Mouse (Mus musculus) ES-Bruce4 (cell line): Measurements from ENCODE around the gene Gal3st4. TPM values are rescaled to one million over a fixed set of nuclear protein-coding genes. Genes with fewer than 3 reads are reported as not detected.

Experiments used
- H3K27ac ChIP-seq: 2 replicates; pipeline ENCODE4 v1.5.1; 2012; ENCODE audit warnings: low read length, inconsistent platforms; ENCODE audit not compliant: insufficient read depth
- H3K27me3 ChIP-seq: 2 replicates; pipeline ENCODE4 v1.6.1; 2012; ENCODE audit warnings: mild to moderate bottlenecking, low read length, inconsistent platforms; ENCODE audit not compliant: control insufficient read depth, poor library complexity, insufficient read depth, severe bottlenecking
- H3K36me3 ChIP-seq: 2 replicates; pipeline ENCODE4 v1.6.1; 2012; ENCODE audit warnings: inconsistent platforms, mild to moderate bottlenecking, low read length, moderate library complexity; ENCODE audit not compliant: control insufficient read depth, poor library complexity, insufficient read depth, severe bottlenecking
- H3K4me1 ChIP-seq: one replicate; pipeline ENCODE4 v1.8.1; 2011; ENCODE audit warnings: low read length; ENCODE audit not compliant: control insufficient read depth, insufficient read depth
- H3K4me3 ChIP-seq: 2 replicates; pipeline ENCODE4 v1.5.1; 2011; ENCODE audit warnings: low read depth, mild to moderate bottlenecking, low read length
- H3K9ac ChIP-seq: 2 replicates; pipeline ENCODE4 v1.6.1; 2012; ENCODE audit warnings: low read depth, mild to moderate bottlenecking, inconsistent platforms; ENCODE audit not compliant: poor library complexity, severe bottlenecking
- H3K9me3 ChIP-seq: replicated peaks from 2 replicates; pipeline ENCODE4 v1.6.1; 2012; ENCODE audit warnings: mild to moderate bottlenecking, low read length, inconsistent platforms; ENCODE audit not compliant: control insufficient read depth, poor library complexity, insufficient read depth, severe bottlenecking
- CTCF ChIP-seq: IDR thresholded peaks from one replicate; pipeline ENCODE4 v1.8.1; 2011; ENCODE audit warnings: low read depth, low read length
- EP300 ChIP-seq: IDR thresholded peaks from 2 replicates; pipeline ENCODE4 v1.6.1; 2011; ENCODE audit warnings: low read depth, low read length; ENCODE audit not compliant: insufficient read depth
- POLR2A ChIP-seq: IDR thresholded peaks from one replicate; pipeline ENCODE4 v1.8.1; 2011; ENCODE audit warnings: low read length; ENCODE audit not compliant: insufficient read depth
- polyA plus RNA-seq: library from polyadenylated mRNA; stranded (reverse); fragments of >200 nt; gene quantifications from 2 replicates; pipeline ENCODE4 v1.2.4, GENCODE M21; 2011; ENCODE audit warnings: low read depth; ENCODE audit not compliant: missing spikeins, insufficient read depth, insufficient read length

The Gal3st4 gene
- polyA plus RNA-seq, 1 experiment = 0.84 TPM

- peaks cover 8% of the 10 kb centered on the region; the same call in 1 of the 2 replicates for H3K36me3 ChIP-seq
- TF ChIP-seq CTCF (no peak), EP300 (peak; percentile 62), POLR2A (peak; percentile 88)
- H3K27me3 ChIP-seq = no peaks in the 10 kb centered on the region
- H3K4me1 ChIP-seq = no peaks in the 10 kb centered on the region
- 0 out of 2 replicates have a peak within 1 kb of the TSS, but pooled peaks have one; percentile 48 for H3K27ac ChIP-seq
- no peaks in the 10 kb centered on the region for H3K9me3 ChIP-seq
- H3K9ac ChIP-seq = peak within 1 kb of the TSS; percentile 57
- H3K4me3 ChIP-seq = peak within 1 kb of the TSS; percentile 96
Observed at GRCm38 (mm10) chr5:138255353-138256093, 17.1 kb downstream of the Gal3st4 start, which contains the start of gene Lamtor4. Lamtor4 (plus strand) TSS chr5:138255482.

- Histone ChIP-seq H3K36me3 (no peaks in the 10 kb centered on the region), H3K4me1 (no peaks in the 10 kb centered on the region), H3K4me3 (no peak overlapping the region), H3K9ac (no peak overlapping the region), H3K27ac (no peak overlapping the region), H3K27me3 (no peaks in the 10 kb centered on the region), H3K9me3 (no peaks in the 10 kb centered on the region)
- TF ChIP-seq EP300 = no peak
- no peak for TF ChIP-seq POLR2A
- no peak for TF ChIP-seq CTCF
Observed at GRCm38 (mm10) chr5:138253061-138253460, 19.6 kb downstream of the Gal3st4 start.

DNA sequence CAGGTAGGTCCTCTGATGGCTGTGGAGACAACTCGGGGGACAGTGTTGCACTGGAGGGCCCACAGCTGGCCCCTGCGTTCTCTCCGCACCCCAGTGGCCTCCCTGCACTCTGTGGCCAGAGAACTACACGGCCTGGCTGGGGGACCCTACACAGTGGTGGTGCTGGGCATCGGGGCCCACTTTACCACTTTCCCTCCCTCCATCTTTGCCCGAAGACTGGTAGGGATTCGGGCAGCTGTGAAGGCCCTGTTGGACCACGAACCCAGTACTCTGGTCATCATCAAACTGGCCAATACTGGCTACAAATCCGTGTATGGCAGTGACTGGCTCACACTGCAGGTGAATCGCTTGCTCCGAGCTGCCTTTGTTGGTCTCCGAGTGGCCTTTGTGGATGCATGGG, 21.5 kb downstream of the Gal3st4 start:
- no peaks in the 10 kb centered on the region for H3K36me3 ChIP-seq
- H3K27ac ChIP-seq = no peak overlapping the region
- no peak for TF ChIP-seq POLR2A
- TF ChIP-seq EP300 = no peak
- no peak for TF ChIP-seq CTCF
- H3K9ac ChIP-seq = no peak overlapping the region
- no peaks in the 10 kb centered on the region for H3K4me1 ChIP-seq
- H3K9me3 ChIP-seq = no peaks in the 10 kb centered on the region
- no peaks in the 10 kb centered on the region for H3K27me3 ChIP-seq
- H3K4me3 ChIP-seq = no peak overlapping the region

DNA sequence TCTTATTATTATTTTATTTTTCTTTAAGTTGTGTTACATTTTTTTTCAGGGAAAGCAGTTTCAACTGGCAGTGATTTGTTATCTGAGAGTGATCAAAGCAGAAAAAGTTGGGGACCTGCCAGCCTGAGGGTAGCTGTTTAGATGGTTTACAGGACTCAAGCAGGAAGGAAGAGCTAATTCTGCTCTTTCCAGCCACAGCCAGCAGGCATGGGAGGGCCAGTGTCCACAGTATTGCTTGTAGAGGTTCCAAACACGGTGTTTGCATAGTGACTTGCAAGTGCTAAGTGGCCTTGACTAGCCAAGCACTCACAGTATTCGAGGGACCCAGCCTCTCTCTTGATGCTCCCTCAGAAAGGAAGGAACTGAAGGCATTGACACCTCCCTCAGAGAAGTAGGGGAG, 31.1 kb downstream of the Gal3st4 start:
- TF ChIP-seq CTCF (no peak), EP300 (no peak), POLR2A (no peak)

GRCm38 (mm10) chr5:138234224-138234623, 38.4 kb downstream of the Gal3st4 start:
- no peak overlapping the region for H3K9ac ChIP-seq
- no peaks in the 10 kb centered on the region for H3K36me3 ChIP-seq
- no peak overlapping the region for H3K4me3 ChIP-seq
- no peaks in the 10 kb centered on the region for H3K4me1 ChIP-seq
- H3K9me3 ChIP-seq = no peaks in the 10 kb centered on the region
- no peaks in the 10 kb centered on the region for H3K27me3 ChIP-seq
- TF ChIP-seq POLR2A = no peak
- no peak for TF ChIP-seq EP300
- no peak for TF ChIP-seq CTCF
- H3K27ac ChIP-seq = no peak overlapping the region

More for the DNA sequence above, 31.1 kb downstream of the Gal3st4 start:
- no peaks in the 10 kb centered on the region for H3K9me3 ChIP-seq
- H3K27me3 ChIP-seq = no peaks in the 10 kb centered on the region
- no peak overlapping the region for H3K9ac ChIP-seq
- H3K36me3 ChIP-seq = no peaks in the 10 kb centered on the region
- H3K27ac ChIP-seq = no peak overlapping the region
- H3K4me3 ChIP-seq = no peak overlapping the region
- H3K4me1 ChIP-seq = no peaks in the 10 kb centered on the region

DNA sequence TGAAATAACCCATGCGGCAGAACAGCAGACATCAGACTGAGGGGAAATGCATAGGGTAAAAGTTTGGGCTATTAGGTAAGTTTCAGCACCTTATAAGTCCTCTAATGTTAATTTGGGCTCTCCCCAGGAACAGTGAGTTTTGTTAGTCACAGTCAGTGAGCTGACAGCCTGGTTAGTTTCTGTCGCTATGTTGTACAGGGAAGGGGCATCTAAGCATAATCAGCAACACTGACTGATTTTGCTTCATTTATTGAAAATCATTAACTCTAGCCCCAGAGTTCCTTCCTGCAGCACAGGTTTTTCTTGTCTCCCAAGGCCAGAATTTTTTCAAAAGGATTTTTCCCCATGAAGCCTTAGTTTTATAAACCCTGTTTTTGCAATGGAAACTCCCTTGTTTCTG, 38.9 kb downstream of the Gal3st4 start:
- H3K9ac ChIP-seq = no peak overlapping the region
- no peak for TF ChIP-seq EP300
- no peak for TF ChIP-seq POLR2A
- no peak for TF ChIP-seq CTCF
- H3K27ac ChIP-seq = no peak overlapping the region
- H3K27me3 ChIP-seq = no peaks in the 10 kb centered on the region
- no peaks in the 10 kb centered on the region for H3K9me3 ChIP-seq
- H3K4me1 ChIP-seq = no peaks in the 10 kb centered on the region
- no peak overlapping the region for H3K4me3 ChIP-seq
- no peaks in the 10 kb centered on the region for H3K36me3 ChIP-seq
